Mouse (Mus musculus) forebrain, embryonic 16.5 days (tissue): ENCODE results near the gene Dio3. TPM values are rescaled to one million over a fixed set of nuclear protein-coding genes. Genes with fewer than 3 reads are reported as not detected.

ENCODE experiments used
- ATAC-seq: fragments of 200-750 bp; cut with Nextera tagmentation; 2 replicates; pipeline ENCODE4 v1.8.0; 2017; ENCODE audit warnings: mild to moderate bottlenecking, moderate library complexity
- H3K27ac ChIP-seq: fragments of 300-500 bp; sonication (generic); 2 replicates; pipeline ENCODE4 v1.5.1; 2014; ENCODE audit warnings: low read length, control low read depth
- H3K27me3 ChIP-seq: fragments of 300-500 bp; sonication (generic); replicated peaks from 2 replicates; pipeline ENCODE4 v1.6.1; 2014; ENCODE audit warnings: low read length; ENCODE audit not compliant: control insufficient read depth, insufficient read depth
- H3K36me3 ChIP-seq: fragments of 300-500 bp; sonication (generic); 2 replicates; pipeline ENCODE4 v1.6.1; 2014; ENCODE audit not compliant: control insufficient read depth, insufficient read depth
- H3K4me1 ChIP-seq: fragments of 300-500 bp; sonication (generic); replicated peaks from 2 replicates; pipeline ENCODE4 v1.6.1; 2014; ENCODE audit warnings: low read length; ENCODE audit not compliant: control insufficient read depth, insufficient read depth
- H3K4me2 ChIP-seq: fragments of 300-500 bp; sonication (generic); 2 replicates; pipeline ENCODE4 v1.6.1; 2014; ENCODE audit warnings: mild to moderate bottlenecking, low read length, control low read depth
- H3K4me3 ChIP-seq: fragments of 300-500 bp; sonication (generic); replicated peaks from 2 replicates; pipeline ENCODE4 v1.5.1; 2014; ENCODE audit warnings: mild to moderate bottlenecking, low read length, control low read depth
- H3K9ac ChIP-seq: fragments of 300-500 bp; sonication (generic); replicated peaks from 2 replicates; pipeline ENCODE4 v1.6.1; 2014; ENCODE audit warnings: low read depth, low read length, control low read depth
- H3K9me3 ChIP-seq: fragments of 300-500 bp; sonication (generic); 2 replicates; pipeline ENCODE4 v1.6.1; 2016; ENCODE audit warnings: low read length; ENCODE audit not compliant: control insufficient read depth
- WGBS: fragments of 180-500 bp; shearing (Covaris S2); extraction: QIAGEN DNeasy Blood & Tissue Kit; methylation state at CpG from one replicate; pipeline ENCODE4 v1.1.7; 2014; 5-methylcytosine and 5-hydroxymethylcytosine counted together
- polyA plus RNA-seq: library from polyadenylated mRNA; unstranded; fragments of >200 nt; fragmentation: Nextera tagmentation; extraction: Ambion mirVana; gene quantifications from 2 replicates; pipeline ENCODE4 v1.2.1, GENCODE M21; 2015

Dio3 gene
- polyA plus RNA-seq, result 4.1 and 5.4 TPM in 2 replicates

DNA sequence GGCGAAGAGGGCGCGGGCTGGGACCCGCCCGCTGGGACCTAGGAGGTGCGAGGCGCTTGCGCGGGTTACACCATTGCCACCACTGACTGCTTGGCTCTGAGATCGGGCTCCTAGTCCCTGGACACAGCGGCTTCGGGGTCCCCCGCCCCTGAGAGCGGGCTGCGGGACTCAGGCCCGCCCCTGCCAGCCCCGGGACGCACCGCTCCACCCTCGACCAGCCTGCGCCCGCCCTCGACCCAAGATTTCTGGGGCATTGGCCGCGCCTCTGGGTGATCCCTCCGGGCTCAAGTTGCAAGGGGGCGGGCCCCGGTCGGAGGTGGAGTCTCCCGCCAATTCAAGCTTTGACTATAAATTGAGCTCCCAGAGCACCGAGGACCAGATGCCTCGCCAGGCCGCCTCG lies at the start of gene Dio3:
Gene Dio3, plus strand, starts transcription at position 216 of the 400 bp plus-strand sequence.
- Histone ChIP-seq H3K9me3 (no peaks in the 10 kb centered on the region), H3K4me3 (peak within 1 kb of the TSS; percentile 46), H3K27ac (no peak within 1 kb of the TSS), H3K27me3 (peaks cover 81% of the 10 kb centered on the region), H3K4me2 (peak within 1 kb of the TSS; percentile 59), H3K36me3 (no peaks in the 10 kb centered on the region), H3K9ac (peak within 1 kb of the TSS; percentile 30), H3K4me1 (peaks cover 17% of the 10 kb centered on the region)
- under 1% methylated on average over 34 of the region's 34 CpGs for WGBS
- ATAC-seq, result peak; percentile 28; the same call in 1 of the 2 replicates

DNA sequence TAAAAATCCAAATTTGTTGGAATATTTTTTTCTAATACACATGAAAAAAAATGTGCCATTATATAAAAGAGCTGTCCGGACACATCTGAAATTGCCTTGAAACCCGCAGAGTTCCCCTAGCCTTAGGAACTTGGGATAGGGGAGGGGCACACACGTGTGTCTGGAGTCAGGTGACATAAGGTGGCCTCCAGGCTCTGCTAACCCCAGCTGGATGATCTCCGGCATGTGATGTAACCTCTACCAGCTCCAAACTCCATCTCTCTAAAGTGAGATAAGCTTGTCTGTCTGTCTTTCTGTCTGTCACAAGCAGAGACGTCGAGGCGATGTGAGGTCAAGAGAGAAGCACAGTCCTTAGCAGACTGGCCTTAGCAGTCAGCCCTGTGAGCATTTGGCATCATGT lies 48.6 kb upstream of the Dio3 start:
- H3K4me3 ChIP-seq, result no peak overlapping the region
- H3K9me3 ChIP-seq, result no peaks in the 10 kb centered on the region
- WGBS, result 79% methylated on average over 7 of the region's 7 CpGs
- ATAC-seq, result no peak
- no peaks in the 10 kb centered on the region for H3K36me3 ChIP-seq
- H3K27me3 ChIP-seq, result no peaks in the 10 kb centered on the region
- H3K27ac ChIP-seq, result no peak overlapping the region
- no peak overlapping the region for H3K9ac ChIP-seq
- no peak overlapping the region for H3K4me2 ChIP-seq
- 0 out of 2 replicates have a peak, but pooled peaks cover 2% of the 10 kb centered on the region for H3K4me1 ChIP-seq

DNA sequence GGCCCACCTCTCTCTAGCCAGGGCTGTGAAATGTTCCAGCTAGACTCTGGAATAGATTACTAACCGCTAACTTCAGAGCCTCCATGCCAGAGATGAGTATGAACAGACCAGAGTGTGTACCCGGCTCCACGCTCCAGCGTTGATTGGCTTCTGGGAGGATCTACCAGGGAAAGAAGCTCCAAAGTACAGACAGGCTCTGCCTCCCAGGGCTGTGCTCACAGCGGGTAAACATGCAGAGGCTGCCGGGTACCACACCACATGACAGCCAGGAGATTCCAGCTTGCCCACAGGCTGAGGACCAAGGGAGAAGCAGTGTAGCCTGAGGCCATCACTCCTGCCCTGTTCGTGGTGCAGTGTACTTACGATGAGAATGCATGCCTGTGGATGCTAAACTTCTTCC lies 48.1 kb upstream of the Dio3 start:
- H3K4me3 ChIP-seq, result no peak overlapping the region
- H3K4me2 ChIP-seq, result no peak overlapping the region
- H3K27me3 ChIP-seq, result no peaks in the 10 kb centered on the region
- H3K4me1 ChIP-seq, result 0 out of 2 replicates have a peak, but pooled peaks cover 2% of the 10 kb centered on the region
- H3K9ac ChIP-seq, result no peak overlapping the region
- no peak for ATAC-seq
- H3K36me3 ChIP-seq, result no peaks in the 10 kb centered on the region
- WGBS, result 86% methylated on average over 8 of the region's 8 CpGs
- no peaks in the 10 kb centered on the region for H3K9me3 ChIP-seq
- H3K27ac ChIP-seq, result no peak overlapping the region

DNA sequence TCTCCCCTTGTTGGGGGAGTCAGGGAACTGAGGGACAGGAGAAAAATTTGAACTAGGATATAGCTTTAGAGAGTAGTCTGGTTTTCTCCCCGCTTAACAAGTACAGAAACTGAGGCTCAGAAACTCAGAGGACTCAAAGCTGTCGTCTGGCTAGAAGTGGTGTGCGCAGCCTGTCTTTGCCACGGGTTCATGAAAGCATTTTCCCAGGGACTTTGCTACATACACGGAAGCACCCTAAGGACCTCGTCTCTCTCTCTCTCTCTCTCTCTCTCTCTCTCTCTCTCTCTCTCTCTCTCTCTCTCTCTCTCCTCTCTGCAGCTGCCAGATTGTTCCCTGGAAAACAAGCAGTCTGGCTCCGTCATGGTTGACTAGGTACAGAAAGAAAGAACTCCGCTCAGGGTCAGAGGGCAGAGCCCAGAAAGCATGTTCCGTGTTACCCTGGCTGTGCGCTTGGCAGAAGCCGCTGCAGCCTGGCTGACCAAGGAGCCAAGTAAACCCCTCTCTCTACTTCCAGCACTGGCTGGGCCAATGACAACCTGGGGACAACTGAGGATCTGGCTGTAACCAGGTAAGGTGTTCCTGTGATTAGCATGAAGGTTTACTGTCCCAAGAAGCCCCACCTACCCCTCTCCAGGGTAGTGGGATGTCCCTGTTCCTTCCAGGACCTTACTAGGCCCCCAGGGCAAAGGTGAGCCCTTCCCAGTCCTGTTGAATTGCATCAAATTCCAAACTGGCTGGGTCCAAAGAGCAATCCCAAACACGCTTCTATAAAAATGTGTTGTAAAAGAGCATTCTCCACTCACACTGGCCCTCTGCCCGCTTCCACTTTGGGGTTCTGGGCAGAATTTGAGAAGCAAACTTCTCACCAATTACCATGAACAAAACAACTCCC lies 46.9 kb upstream of the Dio3 start:
- Histone ChIP-seq H3K9ac (no peak overlapping the region), H3K27ac (no peak overlapping the region), H3K27me3 (no peaks in the 10 kb centered on the region), H3K4me3 (no peak overlapping the region), H3K36me3 (no peaks in the 10 kb centered on the region), H3K4me1 (0 out of 2 replicates have a peak, but pooled peaks cover 2% of the 10 kb centered on the region), H3K9me3 (no peaks in the 10 kb centered on the region), H3K4me2 (no peak overlapping the region)
- 41% methylated on average over 13 of the region's 13 CpGs for WGBS
- ATAC-seq, result no peak

DNA sequence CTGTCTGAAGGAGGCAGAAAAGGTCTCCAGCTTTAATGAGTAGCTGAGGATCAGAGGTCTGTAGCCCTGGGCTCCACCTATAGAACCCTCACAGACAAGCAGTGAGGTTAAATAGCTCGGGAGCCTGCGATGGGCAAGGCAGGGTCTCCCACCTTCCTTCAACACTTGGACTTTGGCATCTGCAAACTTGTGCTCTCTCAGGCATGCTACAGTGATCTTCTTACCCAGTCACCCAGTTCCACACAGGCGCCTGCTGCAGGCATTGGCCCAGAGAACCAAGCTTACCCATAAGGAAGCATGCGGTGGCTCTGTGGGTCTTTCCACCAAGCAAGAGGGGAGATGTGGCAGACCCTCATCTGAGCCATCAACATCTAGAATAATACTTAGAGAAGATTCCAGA lies 43.0 kb upstream of the Dio3 start:
- H3K4me1 ChIP-seq, result 0 out of 2 replicates have a peak, but pooled peaks cover 2% of the 10 kb centered on the region
- 95% methylated on average over 4 of the region's 4 CpGs for WGBS
- no peak overlapping the region for H3K4me2 ChIP-seq
- no peaks in the 10 kb centered on the region for H3K36me3 ChIP-seq
- no peaks in the 10 kb centered on the region for H3K27me3 ChIP-seq
- H3K4me3 ChIP-seq, result no peak overlapping the region
- H3K9ac ChIP-seq, result no peak overlapping the region
- ATAC-seq, result no peak
- H3K9me3 ChIP-seq, result no peaks in the 10 kb centered on the region
- no peak overlapping the region for H3K27ac ChIP-seq

GRCm38 (mm10) chr12:110237046-110237445 lies 41.8 kb upstream of the Dio3 start:
- 84% methylated on average over 7 of the region's 7 CpGs for WGBS
- Histone ChIP-seq H3K4me3 (no peak overlapping the region), H3K4me1 (0 out of 2 replicates have a peak, but pooled peaks cover under 1% of the 10 kb centered on the region), H3K27me3 (no peaks in the 10 kb centered on the region), H3K4me2 (no peak overlapping the region), H3K9ac (no peak overlapping the region), H3K9me3 (no peaks in the 10 kb centered on the region), H3K27ac (no peak overlapping the region), H3K36me3 (no peaks in the 10 kb centered on the region)
- ATAC-seq, result no peak

- Histone ChIP-seq H3K36me3 (no peaks in the 10 kb centered on the region), H3K9me3 (no peaks in the 10 kb centered on the region), H3K9ac (no peak overlapping the region), H3K27ac (no peak overlapping the region), H3K27me3 (no peaks in the 10 kb centered on the region), H3K4me1 (no peaks in the 10 kb centered on the region), H3K4me2 (no peak overlapping the region), H3K4me3 (no peak overlapping the region)
- no peak for ATAC-seq
- 76% methylated on average over 5 of the region's 5 CpGs for WGBS
These were observed 39.5 kb upstream of the Dio3 start for GRCm38 (mm10) chr12:110239358-110239757.

DNA sequence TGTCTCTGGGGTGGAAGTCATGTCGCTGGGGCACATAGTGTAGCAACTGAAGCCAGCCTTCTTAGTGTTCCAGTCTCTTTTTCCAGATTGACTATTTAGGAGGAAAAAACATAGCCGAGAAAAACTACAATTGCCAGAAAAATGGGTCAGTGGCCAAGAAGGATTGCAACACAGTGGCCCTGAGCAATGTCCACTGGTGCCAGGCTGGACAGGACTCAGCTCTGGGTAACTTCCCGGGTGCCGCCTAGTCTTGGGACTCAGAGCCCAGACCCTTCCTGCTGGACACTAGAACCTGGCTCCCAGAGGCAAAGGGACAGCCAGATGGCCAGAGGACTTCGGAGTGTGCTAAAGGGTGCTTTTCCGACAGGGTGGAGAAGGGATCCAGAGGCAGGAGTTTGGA lies 34.3 kb upstream of the Dio3 start:
- H3K27ac ChIP-seq, result no peak overlapping the region
- H3K9ac ChIP-seq, result no peak overlapping the region
- no peak overlapping the region for H3K4me2 ChIP-seq
- H3K4me3 ChIP-seq, result no peak overlapping the region
- H3K27me3 ChIP-seq, result no peaks in the 10 kb centered on the region
- H3K4me1 ChIP-seq, result no peaks in the 10 kb centered on the region
- 91% methylated on average over 6 of the region's 6 CpGs for WGBS
- H3K9me3 ChIP-seq, result no peaks in the 10 kb centered on the region
- H3K36me3 ChIP-seq, result no peaks in the 10 kb centered on the region
- no peak for ATAC-seq

DNA sequence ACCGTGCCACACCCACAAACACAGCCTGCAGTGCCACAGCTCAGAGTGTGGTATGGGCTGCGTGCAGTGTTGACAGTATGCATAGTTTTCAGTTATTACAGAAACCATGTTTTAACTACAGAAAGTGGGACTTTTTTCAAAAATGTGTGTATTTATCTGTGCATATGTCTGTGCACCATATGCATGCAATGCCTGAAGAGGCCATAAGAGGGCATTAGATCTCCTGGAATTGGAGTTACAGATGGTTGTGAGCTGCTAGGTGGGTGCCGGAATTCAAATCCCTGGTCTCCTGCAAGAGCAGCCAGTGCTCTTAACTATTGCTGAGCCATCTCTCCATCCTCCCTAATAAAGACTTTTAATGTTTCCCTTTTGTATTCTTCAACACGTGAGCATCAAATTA lies 33.4 kb upstream of the Dio3 start:
- no peak for ATAC-seq
- Histone ChIP-seq H3K4me3 (no peak overlapping the region), H3K36me3 (no peaks in the 10 kb centered on the region), H3K9me3 (no peaks in the 10 kb centered on the region), H3K4me2 (no peak overlapping the region), H3K9ac (no peak overlapping the region), H3K27ac (no peak overlapping the region), H3K27me3 (no peaks in the 10 kb centered on the region), H3K4me1 (no peaks in the 10 kb centered on the region)
- WGBS, result 95% methylated on average over 4 of the region's 4 CpGs
